Mouse (Mus musculus): Measurements from ENCODE around the gene Slc25a38.

DNA sequence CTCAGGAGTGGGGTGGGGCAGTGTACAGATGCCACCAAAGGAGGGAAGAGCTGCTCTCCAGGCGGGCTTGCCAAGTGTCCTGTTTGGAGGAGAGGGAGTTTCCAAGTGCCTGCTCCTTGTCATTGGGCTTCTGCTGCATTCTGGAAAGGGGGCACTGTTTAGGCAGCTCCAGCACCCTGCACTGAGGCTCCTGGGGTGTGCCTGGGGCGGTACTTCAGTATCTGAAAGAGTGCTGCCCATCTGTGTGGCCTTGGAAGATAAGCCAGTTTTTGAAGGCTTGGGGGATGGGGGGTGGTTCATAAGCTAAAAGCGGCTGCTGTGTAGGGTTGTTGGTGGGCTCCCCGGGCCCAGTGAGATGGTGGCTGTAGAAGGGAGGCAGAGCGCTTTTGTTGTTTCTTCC is 5.4 kb downstream of the Slc25a38 start:
- TF ChIP-seq CTCF (IDR thresholded peaks at IDR 0.05; ENCODE audit: low read depth), result no peak
- no peak for TF ChIP-seq EP300 (optimal IDR thresholded peaks at IDR 0.05)

Data from stomach, postnatal 0 days (tissue).